Mouse (Mus musculus): ENCODE measurements around the gene Plppr3.

- no peak for TF ChIP-seq POLR2AphosphoS2 (IDR thresholded peaks at IDR 0.05; ENCODE audit: insufficient read length, low read depth)
- no peak for TF ChIP-seq MYOD1 (IDR thresholded peaks at IDR 0.05; ENCODE audit: control insufficient read depth in 1 of 3, insufficient read length in 2 of 3, low read depth in 2 of 3)
Observed at GRCm38 (mm10) chr10:79921572-79921971, 47.1 kb upstream of the Plppr3 start.

Data from myocyte (in vitro differentiated cells).